Mouse (Mus musculus): ENCODE data around the gene Emc10. TPM values are rescaled to one million over a fixed set of nuclear protein-coding genes. Genes with fewer than 3 reads are reported as not detected.

Emc10 gene
- polyA plus RNA-seq, 1 experiment from 2014 or later = 133 TPM

DNA sequence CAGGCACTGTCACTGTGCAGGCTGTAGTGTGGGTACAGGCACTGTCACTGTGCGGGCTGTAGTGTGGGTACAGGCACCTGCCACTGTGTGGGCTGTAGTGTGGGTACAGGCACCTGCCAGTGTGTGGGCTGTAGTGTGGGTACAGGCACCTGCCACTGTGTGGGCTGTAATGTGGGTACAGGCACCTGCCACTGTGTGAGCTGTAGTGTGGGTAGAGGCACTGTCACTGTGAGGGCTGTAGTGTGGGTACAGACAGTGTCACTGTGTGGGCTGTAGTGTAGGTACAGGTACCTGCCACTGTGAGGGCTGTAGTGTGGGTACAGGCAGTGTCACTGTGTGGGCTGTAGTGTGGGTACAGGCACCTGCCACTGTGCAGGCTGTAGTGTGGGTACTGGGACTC, 12.2 kb downstream of the Emc10 start:
- no peak for TF ChIP-seq CTCF (IDR thresholded peaks at IDR 0.05; ENCODE audit: low read depth)
- Histone ChIP-seq H3K4me2 (no peak overlapping the region), H3K9me3 (ENCODE audit: low read depth, low read length) (no peaks in the 10 kb centered on the region), H3K27ac (ENCODE audit: low read depth) (no peak overlapping the region), H3K27me3 (ENCODE audit: insufficient read depth, low read length) (no peaks in the 10 kb centered on the region), H3K9ac (no peak overlapping the region), H3K36me3 (ENCODE audit: insufficient read depth) (0 out of 2 replicates have a peak, but pooled peaks cover 5% of the 10 kb centered on the region), H3K4me3 (ENCODE audit: low read depth, low read length) (no peak overlapping the region), H3K4me1 (ENCODE audit: insufficient read depth) (no peaks in the 10 kb centered on the region)
- no peak for ATAC-seq (ENCODE audit: insufficient read depth)
- no peak for DNase-seq
- WGBS = 91% methylated on average over 1 of the region's 1 CpGs

DNA sequence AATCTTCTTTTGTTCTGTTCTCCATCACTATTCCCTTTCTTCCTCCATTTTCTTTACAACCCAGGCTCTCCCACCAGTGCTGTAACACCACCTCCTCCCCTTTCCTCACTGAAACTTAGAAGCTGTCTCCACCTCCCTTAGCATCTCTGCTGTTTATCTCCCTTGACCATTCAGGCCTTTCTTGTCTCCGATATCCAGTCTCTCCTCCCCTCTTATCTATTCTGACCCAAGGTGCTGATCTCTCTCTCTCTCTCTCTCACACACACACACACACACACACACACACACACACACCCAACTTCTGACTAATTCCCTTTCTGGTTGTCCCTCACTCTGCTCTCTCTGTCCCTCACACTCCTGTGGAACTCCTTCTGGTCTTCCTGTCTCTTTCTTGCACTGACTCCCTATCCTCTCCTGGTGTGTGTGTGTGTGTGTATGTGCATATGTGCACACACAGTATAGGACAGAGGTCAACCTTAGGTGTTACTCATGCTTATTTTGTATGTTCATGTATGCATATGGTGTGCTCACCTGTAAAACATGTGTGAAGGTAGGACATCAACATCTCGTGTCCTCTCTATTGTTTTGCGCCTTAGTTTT, 13.4 kb downstream of the Emc10 start:
- H3K27me3 ChIP-seq (ENCODE audit: insufficient read depth, low read length) = no peaks in the 10 kb centered on the region
- DNase-seq (no peak), ATAC-seq (ENCODE audit: insufficient read depth) (no peak)
- 54% methylated on average over 3 of the region's 3 CpGs for WGBS
- H3K4me2 ChIP-seq = 0 out of 2 replicates have a peak overlapping the region, but pooled peaks have one; percentile 7
- no peak overlapping the region for H3K27ac ChIP-seq (ENCODE audit: low read depth)
- no peaks in the 10 kb centered on the region for H3K9me3 ChIP-seq (ENCODE audit: low read depth, low read length)
- TF ChIP-seq CTCF (IDR thresholded peaks at IDR 0.05; ENCODE audit: low read depth) = no peak
- no peak overlapping the region for H3K9ac ChIP-seq
- H3K4me1 ChIP-seq (ENCODE audit: insufficient read depth) = no peaks in the 10 kb centered on the region
- H3K4me3 ChIP-seq (ENCODE audit: low read depth, low read length) = no peak overlapping the region
- H3K36me3 ChIP-seq (ENCODE audit: insufficient read depth) = no peaks in the 10 kb centered on the region

DNA sequence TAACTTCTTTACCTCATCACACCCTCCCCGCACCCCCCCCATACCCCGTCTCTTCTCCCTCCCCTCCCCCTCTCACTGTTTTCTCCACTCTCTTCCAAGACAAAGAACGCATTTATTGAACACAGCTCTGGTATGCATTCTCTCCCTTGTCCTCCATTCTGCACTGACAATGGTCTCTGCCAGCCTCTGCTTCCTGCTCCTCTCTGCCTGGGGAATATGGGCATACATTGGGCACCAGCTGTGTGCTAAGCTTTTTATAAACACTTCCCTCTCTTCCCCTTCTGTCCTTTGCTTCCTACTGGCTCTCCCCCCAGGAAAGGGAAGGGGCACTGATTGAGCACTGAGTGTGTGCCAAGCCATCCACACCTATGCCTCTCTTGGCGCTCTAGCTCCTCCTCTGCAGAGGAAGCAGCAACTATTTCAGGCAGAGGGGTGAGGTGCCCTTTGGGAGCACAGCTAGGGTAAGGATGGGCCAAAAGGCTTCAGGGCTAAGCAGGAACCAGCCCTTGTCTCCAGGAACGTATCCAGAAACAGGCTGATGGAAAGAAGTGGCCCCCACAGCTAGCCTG, 21.2 kb downstream of the Emc10 start:
- Histone ChIP-seq H3K4me3 (ENCODE audit: low read depth, low read length) (no peak overlapping the region), H3K4me1 (ENCODE audit: insufficient read depth) (peaks cover 14% of the 10 kb centered on the region), H3K9ac (no peak overlapping the region), H3K9me3 (ENCODE audit: low read depth, low read length) (no peaks in the 10 kb centered on the region), H3K27me3 (ENCODE audit: insufficient read depth, low read length) (peaks cover 10% of the 10 kb centered on the region; the same call in 1 of the 2 replicates), H3K27ac (ENCODE audit: low read depth) (no peak overlapping the region), H3K36me3 (ENCODE audit: insufficient read depth) (no peaks in the 10 kb centered on the region), H3K4me2 (peak overlapping the region; percentile 5; the same call in 1 of the 2 replicates)
- 33% methylated on average over 5 of the region's 5 CpGs for WGBS
- TF ChIP-seq CTCF (IDR thresholded peaks at IDR 0.05; ENCODE audit: low read depth) = no peak
- ATAC-seq (ENCODE audit: insufficient read depth) = no peak
- no peak for DNase-seq

DNA sequence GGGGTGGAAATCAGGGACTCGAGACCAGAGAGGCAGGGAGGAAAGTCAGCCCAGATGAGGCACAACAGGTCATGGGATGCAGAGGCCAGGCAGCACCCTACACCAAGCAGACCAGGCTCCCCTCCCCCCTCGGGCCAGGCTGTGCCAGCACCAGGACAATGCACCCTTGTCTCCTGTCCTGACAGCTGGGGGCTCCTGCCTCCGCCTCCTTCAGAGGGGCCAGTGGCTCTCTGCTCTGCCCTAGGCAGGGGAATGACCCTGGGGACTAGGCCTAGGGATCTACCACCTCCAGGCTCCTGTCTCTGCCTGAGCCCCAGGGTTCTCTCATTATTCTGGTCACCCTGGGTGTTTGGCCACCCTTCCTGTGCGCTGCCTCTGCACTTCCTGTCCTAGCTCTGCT, 21.9 kb downstream of the Emc10 start:
- ATAC-seq (ENCODE audit: insufficient read depth) (no peak), DNase-seq (no peak)
- Histone ChIP-seq H3K27me3 (ENCODE audit: insufficient read depth, low read length) (peaks cover 10% of the 10 kb centered on the region; the same call in 1 of the 2 replicates), H3K9ac (peak overlapping the region; percentile 36; the same call in 1 of the 2 replicates), H3K4me1 (ENCODE audit: insufficient read depth) (peaks cover 15% of the 10 kb centered on the region), H3K36me3 (ENCODE audit: insufficient read depth) (no peaks in the 10 kb centered on the region), H3K4me2 (peak overlapping the region; percentile 26; the same call in 1 of the 2 replicates), H3K27ac (ENCODE audit: low read depth) (peak overlapping the region; percentile 60; the same call in 1 of the 2 replicates), H3K4me3 (ENCODE audit: low read depth, low read length) (no peak overlapping the region), H3K9me3 (ENCODE audit: low read depth, low read length) (no peaks in the 10 kb centered on the region)
- WGBS = 22% methylated on average over 4 of the region's 4 CpGs
- TF ChIP-seq CTCF (IDR thresholded peaks at IDR 0.05; ENCODE audit: low read depth) = no peak

DNA sequence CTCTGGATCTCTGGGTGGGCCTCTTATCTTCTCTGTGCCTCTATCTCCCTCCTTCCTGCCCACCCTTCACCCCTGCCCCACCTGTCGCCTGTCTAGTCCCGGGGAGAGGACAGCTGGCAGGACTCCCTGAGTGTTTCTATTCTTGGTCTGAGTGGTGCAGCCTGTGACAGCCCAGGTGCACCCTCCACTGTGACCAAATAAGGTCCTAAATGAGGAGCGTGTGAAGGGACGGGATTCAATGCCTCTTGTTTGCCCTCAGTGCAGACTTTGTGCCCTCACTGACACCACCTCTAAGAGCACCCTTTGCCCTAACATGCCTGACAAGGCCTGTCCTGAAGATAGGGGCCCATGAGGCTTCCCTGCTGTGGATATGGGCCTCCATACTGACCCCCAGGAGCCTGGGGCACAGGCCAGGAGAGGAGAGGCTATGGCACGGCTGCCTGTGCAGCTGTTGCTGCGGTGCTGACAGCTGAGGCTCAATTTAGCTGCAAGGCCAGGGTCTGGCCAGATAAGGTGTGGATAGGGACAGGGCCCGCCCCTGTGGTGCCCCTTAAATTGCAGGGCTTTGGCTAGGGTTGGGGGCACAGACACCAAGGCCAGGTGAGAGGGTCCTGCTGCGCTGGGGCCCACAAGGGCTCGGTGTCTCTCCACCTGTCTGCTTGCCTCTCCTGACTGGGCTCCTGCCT, 23.2 kb downstream of the Emc10 start:
- Histone ChIP-seq H3K27me3 (ENCODE audit: insufficient read depth, low read length) (peaks cover 10% of the 10 kb centered on the region; the same call in 1 of the 2 replicates), H3K4me3 (ENCODE audit: low read depth, low read length) (no peak overlapping the region), H3K27ac (ENCODE audit: low read depth) (peak overlapping the region; percentile 65; the same call in 1 of the 2 replicates), H3K9me3 (ENCODE audit: low read depth, low read length) (no peaks in the 10 kb centered on the region), H3K4me1 (ENCODE audit: insufficient read depth) (peaks cover 23% of the 10 kb centered on the region), H3K9ac (peak overlapping the region; percentile 9; the same call in 1 of the 2 replicates), H3K4me2 (peak overlapping the region; percentile 31; the same call in 1 of the 2 replicates), H3K36me3 (ENCODE audit: insufficient read depth) (no peaks in the 10 kb centered on the region)
- ATAC-seq (ENCODE audit: insufficient read depth) (peak; percentile 12; the same call in 1 of the 2 replicates), DNase-seq (no peak)
- no peak for TF ChIP-seq CTCF (IDR thresholded peaks at IDR 0.05; ENCODE audit: low read depth)
- WGBS = 29% methylated on average over 9 of the region's 9 CpGs

GRCm38 (mm10) chr7:44472558-44472885, 23.8 kb downstream of the Emc10 start:
- Histone ChIP-seq H3K36me3 (ENCODE audit: insufficient read depth) (no peaks in the 10 kb centered on the region), H3K9ac (no peak overlapping the region), H3K27ac (ENCODE audit: low read depth) (peak overlapping the region; percentile 65; the same call in 1 of the 2 replicates), H3K27me3 (ENCODE audit: insufficient read depth, low read length) (peaks cover 6% of the 10 kb centered on the region; the same call in 1 of the 2 replicates), H3K9me3 (ENCODE audit: low read depth, low read length) (no peaks in the 10 kb centered on the region), H3K4me2 (peak overlapping the region; percentile 31; the same call in 1 of the 2 replicates), H3K4me1 (ENCODE audit: insufficient read depth) (peaks cover 23% of the 10 kb centered on the region), H3K4me3 (ENCODE audit: low read depth, low read length) (no peak overlapping the region)
- ATAC-seq (ENCODE audit: insufficient read depth) (no peak), DNase-seq (peak; percentile 59)
- 14% methylated on average over 1 of the region's 1 CpGs for WGBS
- no peak for TF ChIP-seq CTCF (IDR thresholded peaks at IDR 0.05; ENCODE audit: low read depth)
